Mouse (Mus musculus) adrenal gland, adult 2 months (tissue): Measurements from ENCODE around the gene Slc29a1. TPM values are rescaled to one million over a fixed set of nuclear protein-coding genes. Genes with fewer than 3 reads are reported as not detected.

Source experiments
- DNase-seq: peaks from one replicate; pipeline ENCODE4 v3.0.0; 2021
- polyA plus RNA-seq: library from polyadenylated mRNA; depleted of rRNA; stranded (reverse); fragments of >200 nt; gene quantifications from 2 replicates; pipeline ENCODE4 v1.2.3, GENCODE M21; 2012
- total RNA-seq, 2 experiments: library from RNA; stranded (reverse); gene quantifications; 2 replicates each; pipeline ENCODE4 v1.2.3; 2021

The Slc29a1 gene
- total and polyA plus RNA-seq, 3 experiments = 104 to 410 (median 197) TPM

DNA sequence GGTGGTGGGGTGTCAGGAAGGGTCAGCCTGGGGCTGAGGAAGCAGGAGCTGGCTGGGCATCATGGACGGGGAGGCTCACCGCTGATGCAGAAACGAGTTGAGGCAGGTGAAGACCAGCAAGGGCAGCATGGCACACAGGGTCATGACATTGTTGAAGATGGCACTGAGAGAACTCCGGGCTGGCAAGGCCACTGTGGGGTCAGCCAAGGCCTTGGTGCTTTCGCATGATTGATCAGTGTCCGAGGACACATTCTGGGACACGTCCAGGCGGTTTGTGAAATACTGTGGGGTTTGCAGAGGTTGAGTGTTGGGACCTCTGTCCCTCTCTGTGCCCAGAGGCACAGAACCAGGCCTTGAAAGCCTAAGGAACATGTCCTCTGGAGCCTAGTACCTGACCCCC, 9.6 kb downstream of the Slc29a1 start:
- peak; percentile 91 for DNase-seq

DNA sequence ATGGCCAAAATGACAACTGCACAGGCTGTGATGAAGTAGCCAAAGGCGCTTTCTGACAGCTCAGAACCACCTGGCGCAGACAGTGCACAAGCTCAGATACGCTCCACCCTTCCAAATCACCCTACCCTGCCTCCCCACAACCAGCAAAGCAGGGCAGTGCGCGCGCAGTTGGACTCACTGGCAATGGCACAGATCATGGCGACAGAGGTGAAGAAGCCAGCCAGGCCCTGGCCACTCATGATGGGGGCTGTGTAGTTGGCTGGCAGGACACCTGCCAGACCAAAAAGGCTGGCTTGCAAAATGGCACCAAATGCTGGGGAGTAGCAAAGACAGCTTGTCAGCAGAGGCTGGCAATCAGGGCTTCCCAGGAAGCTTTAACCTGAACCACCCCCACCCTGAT, 10.2 kb downstream of the Slc29a1 start:
- DNase-seq = peak; percentile 35

DNA sequence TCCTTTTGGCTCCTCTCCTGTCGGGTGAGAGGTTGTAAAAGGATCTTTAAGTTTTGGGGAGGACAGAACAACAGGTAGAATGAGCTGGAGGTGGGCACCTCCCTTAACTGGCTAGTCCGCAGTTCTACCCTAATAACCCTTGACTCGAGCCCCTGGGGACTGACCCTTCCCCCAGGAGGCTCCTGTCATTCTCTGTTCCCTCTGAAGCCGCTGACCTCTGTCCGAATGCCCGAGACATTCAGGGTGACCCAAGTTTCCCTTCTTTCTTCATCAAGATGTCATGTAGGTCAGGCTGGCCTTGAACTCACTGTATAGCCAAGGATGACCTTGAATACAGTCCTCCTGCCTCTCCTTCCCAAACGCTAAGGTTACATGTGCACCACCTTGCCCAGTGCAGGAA, 11.0 kb downstream of the Slc29a1 start:
- DNase-seq = peak; percentile 5

DNA sequence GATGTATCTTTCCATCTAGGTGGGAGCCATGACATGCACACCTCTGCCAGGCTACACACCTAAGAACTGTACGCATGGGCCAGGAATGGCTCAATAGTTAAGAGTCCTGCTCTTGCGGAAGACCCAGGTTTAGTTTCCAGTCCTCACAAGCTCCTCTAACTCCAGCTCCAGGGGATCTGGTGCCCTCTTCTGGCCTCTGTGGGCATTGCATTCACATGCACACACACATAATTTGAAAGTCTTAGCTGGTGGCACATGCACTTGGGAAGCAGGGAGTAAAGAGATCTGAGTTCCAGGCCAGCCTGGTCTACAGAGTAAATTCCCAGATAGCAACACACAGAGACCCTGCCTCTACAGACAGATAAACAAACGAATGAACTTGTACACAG, 13.0 kb downstream of the Slc29a1 start:
- peak; percentile 17 for DNase-seq

DNA sequence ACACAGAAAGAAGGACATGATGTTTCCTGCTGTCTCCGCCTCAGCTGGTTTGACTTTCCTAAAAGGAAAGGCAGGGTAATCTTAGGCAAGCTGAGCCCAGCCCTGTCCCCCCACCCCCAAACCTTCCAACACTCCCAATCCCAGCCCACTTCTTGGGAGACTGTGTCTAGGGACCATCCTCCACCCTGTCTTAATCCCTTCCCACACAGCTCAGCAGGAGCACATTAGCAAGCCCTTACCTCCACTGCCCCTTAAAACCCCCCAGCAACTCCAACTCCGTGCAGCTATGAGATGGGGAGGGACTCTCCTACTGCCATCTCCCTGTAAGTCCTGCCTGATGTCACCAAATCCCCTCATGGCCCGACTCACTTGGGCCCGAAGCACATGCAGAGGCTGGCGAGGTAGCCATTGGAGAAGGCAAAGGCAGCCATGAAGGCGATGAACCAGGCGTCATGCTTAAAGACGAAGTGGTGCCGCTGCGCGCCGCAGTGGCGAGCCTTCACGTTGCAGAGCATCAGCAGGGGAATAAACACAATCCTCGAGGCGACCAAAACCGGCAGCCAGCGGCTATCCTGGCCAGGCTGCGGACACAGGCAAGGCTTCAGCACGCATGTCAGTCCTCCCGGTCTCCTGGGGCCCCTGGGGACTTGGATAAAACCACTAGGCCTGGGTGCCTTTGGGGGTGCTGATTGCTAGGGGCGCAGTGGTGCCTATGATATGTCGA, 13.5 kb downstream of the Slc29a1 start:
- DNase-seq = peak; percentile 16

DNA sequence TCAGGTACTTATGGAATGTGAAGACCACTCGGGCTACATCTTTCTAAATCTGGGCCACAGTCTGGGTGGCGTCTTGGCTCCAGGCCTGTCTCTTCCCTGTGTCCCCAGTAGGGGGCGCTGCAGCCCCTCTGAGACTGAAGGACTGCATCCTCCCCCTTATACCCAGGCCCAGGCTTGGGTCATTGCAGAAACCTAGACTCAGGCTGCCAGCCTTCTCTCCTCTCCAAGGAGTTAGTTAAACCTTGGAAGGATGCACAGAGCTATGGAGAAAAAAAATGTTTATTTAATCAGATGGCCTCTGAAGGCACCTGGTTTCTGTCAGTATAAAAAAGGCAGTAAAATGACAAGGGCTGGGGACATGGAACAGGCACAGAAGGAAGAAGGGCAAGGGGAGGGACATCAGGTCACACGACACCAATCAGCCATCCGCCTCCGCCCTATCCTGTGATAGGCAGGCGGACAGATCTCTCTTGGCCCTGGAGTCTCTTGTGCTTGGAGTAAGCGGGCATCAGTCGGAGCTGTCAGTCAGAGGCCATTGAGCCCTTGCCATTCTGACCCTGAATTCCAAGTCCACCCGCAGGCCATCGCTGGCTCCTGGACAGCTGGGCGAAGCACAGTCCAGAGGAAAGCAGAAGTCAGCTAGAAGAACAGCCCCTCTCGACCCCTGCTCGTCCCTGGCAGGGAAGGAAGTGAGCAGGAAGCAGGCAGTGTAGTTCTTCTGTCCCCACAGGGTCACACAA, 14.3 kb downstream of the Slc29a1 start:
- DNase-seq = peak; percentile 86

DNA sequence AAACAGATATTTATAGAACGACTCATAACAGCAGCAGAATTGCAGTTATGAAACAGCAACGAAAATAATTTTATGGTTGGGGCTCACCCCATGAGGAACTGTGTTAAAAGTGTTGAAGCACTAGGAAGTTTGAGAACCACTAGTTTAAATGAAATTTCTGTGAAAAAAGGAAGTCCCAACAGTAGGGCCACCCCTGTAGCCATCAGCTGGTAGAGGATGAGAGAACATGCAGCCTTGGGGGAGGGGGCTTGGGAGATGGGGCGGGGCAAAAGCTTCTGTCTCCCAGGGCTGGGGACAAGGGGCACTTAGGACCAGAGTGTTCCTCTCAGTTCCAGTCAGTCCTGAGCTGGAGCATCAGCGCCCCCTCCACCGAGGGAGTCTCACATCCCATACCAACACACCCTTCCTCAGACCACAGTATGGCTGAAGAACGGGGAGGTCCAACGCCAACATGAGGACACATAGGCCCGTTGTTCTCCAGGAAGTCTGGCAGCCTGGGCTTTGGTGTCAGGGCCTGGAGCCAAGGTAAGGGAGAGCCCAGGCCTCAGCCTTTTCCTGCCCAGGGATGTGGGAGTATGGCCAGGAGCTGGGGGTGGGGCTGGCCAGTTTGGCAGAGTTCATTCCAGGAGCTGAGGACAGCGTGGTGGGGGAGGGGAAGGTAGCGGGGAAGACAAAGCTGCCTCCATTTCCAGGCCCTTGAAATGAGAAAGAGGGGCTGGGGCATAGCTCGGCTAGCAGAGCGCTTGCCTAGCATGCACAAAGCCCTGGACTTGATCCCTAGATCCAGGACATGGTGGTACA, 15.1 kb downstream of the Slc29a1 start:
- DNase-seq = peak; percentile 90

DNA sequence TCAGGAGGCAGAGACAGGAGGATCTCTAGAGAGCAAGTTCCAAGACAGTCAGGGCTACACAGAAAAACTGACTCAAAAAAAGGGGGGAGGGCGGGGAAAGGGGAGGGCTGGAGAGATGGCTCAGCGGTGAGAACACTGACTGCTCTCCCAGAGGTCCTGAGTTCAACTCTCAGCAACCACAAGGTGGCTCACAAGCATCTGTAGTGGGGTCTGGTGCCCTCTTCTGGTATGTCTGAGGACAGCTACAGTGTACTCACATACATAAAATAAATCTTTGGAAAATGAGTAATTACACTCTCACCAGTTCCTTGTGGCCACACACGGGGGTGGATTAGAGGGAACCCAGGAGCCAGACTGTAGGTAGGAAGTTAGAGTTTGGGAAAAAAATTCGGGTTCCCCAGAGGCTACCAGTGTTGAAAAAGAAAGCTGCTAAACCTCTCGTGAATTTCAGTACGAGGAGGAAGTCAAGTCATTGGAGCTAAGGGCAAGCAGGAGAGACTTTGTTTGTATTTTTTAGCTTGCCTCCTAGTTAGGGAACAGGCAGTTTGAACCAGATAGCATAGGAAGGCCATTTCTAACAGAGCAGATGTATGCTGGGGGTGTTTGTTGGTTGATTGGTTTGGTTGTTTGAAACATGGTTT, 16.6 kb downstream of the Slc29a1 start:
- DNase-seq = no peak

DNA sequence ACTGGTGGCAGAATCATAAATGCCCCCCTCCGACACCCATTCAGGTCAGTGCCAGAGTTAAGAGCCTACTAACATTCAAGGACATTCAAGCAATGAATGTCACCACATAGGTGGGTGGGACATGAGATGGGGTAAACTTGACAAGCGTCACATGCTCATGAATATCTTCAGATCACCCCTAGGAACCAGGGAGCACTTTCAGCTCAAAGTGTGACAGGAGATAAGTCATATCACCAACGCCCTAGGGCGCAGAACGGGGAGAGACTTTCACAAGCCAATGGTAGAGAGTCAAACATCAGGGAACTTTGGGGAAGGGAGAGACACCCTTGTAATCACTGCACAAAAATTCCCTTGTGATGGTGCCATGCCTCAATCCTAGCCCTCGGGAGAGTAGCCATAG, 17.2 kb downstream of the Slc29a1 start:
- no peak for DNase-seq

DNA sequence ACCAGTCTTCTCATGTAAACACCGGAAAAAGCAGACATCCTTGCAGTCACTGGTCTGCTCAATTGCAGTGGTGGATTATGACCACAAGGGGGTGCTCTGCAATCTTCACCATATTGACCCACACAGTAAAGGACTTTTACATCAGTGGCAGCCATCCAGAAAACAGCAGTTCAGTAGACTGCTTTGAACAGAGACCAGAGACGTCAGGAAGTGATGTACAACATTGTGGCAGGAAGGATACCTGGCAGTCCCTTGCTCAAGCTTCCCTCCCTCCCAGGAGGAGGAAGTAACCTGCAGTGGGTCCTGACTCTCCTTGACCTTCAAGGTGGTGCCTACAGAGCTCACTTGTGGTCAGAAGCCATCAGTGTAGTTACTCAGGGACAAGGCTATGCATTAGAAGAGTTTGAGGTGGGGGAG, 17.8 kb downstream of the Slc29a1 start:
- peak; percentile 70 for DNase-seq

DNA sequence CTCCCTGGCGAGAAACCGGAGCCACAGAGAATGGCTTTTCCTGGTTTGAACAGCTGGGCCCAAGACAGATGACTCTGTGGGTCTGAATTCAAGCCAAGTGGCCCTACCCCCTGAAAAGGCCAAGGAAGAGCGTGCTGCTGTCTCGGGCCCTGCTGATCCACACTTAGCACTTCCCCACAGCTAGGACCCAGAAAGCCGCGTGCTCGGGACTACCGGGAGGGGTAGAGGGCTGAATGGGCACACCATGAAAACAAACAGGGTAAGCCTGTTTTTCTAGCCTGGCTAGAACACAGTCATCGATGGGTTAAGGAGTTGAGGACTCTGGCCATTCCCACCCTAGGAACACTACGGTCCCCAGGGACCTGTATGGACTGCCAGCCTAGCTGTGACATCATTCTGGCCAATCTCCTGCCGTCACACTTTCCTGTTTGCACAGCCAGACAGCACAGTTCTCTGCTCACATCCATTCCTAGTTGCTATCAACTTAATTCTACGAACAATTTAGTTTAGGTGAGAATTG, 18.4 kb downstream of the Slc29a1 start:
- peak; percentile 63 for DNase-seq

DNA sequence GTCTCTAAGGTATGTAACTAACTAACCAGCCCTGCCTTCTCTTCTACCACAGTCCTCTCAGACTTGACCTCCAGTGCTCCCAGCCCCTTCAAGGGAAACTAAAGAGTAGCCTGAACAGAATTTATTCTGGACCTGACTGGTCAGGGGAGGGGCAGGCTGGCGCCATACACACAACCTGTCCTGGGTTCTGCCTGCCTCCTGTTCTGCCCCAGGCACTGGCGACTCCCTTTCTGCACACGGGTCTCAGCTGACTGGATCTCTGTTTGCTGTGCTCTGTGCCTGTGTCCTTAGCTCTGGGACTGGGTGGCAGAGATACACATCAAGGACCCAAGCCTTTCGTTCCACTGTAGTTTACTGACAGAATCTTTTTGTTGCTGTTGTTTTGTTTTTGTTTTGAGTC, 19.9 kb downstream of the Slc29a1 start:
- no peak for DNase-seq

DNA sequence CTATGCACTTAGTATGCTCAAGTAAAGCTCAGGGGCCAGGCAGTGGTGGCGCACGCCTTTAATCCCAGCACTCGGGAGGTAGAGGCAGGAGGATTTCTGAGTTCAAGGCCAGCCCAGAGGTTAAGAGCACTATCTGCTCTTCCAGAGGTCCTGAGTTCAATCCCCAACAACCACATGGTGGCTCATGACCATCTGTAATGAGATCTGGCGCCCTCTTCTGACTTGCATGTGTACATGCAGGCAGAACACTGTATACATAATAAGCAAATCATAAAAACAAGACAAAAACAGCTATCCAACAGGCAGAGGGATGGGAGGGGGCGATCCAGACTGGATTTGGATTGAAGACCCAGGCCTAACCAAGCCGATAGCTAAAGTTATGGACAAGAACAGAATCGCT, 20.6 kb downstream of the Slc29a1 start:
- no peak for DNase-seq

DNA sequence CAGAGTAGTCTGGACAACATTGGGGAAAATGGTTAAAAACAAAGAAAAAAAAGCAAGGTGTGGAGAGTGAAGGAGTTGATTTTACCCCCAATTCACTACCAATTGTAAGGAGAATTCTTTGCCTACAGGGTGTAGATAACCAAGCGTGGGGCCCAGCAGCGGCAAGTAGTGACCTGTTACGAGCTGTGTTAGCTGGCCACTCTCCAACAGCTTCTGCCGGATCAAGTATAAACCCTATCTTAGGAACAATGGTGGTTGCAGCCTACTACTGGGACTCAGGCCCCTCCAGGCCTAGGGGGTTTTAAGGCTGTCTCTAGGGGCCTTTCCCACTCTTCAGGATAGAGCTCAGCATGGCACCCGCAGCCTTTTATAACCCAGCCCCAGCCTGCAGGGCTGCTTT, 21.2 kb downstream of the Slc29a1 start:
- no peak for DNase-seq

DNA sequence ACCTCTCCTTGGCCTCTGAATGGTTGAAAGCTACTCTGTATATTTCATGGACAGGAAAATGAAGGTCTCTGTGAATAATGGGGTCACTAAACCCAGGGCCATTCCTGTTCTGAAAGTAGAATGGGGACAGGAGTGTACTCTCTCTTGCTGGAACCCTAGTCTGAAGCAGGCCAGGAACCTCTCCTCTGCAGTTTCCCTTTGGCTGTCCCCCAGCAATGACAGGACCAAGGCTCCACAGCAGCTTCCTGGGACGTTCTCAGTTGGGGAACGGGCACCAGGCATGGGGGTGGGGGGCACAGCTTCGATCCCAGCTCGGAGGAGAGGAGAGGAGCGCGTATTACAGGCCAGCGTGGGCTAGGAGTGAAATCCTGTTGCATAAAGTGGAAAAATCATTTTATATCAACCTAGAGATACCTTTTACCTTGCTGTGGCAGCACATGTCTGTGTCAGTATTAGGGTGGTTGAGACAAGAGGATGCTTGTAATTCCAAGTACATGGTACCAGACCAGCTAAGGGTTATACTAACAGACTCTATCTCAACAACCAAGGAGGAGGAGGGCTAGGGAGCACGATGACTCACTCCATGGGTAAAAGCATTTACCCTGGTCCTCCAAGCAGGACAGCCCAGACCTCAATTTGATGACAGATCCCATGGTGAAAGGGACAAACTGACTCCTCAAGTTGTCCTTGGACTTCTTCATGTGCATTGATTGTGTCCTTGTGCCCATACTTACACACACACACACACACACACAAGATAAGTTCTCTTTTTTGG, 24.1 kb downstream of the Slc29a1 start:
- no peak for DNase-seq

DNA sequence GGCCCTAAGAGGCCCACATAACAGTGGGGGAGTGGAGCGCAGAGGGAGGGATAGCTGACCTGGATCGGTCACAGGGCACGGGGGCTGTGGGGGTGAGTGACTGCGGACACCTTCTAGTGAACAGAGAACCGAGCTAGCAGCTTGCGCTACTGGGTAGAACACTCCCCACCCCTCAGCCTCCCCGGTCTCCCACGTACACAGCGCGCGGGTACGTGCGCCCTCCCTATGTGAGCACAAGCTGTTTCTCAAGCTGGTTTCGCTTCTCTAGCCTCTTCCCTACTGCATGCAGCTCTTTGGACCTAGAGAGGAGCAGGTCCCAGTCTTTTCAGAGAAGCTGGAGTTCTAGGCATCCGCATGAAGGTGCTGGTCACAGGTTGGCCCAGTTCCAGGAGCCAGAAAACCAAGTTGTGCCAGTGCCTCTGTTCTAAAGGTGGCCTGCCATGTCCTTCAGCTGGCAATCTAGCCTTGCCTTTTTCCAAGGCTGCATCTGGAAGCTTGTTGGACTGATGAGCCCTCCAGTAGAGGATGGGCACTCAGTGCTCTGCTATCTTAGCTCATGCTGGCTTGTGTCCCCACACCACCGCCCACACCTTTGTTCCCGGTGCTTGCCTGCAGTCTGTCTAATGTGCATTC, 25.2 kb downstream of the Slc29a1 start:
- DNase-seq = peak; percentile 87

DNA sequence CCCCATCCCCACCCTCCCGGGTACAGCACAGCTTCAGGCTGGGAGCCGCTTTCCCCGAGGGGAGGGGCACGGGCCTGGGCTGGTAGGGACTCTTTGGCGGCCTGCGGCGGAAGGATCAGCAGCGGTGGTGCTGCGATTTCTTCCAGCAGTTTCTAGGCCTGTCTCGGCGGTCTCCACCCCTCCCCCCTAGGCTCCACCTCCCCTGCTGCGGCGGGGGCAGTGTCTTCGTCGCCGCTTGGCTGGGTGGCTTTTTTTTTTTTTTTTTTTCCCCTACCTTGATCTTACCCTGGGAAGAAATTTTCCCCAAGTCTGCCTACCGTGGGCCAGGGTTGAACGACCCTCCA, 25.7 kb downstream of the Slc29a1 start:
- DNase-seq = peak; percentile 98

DNA sequence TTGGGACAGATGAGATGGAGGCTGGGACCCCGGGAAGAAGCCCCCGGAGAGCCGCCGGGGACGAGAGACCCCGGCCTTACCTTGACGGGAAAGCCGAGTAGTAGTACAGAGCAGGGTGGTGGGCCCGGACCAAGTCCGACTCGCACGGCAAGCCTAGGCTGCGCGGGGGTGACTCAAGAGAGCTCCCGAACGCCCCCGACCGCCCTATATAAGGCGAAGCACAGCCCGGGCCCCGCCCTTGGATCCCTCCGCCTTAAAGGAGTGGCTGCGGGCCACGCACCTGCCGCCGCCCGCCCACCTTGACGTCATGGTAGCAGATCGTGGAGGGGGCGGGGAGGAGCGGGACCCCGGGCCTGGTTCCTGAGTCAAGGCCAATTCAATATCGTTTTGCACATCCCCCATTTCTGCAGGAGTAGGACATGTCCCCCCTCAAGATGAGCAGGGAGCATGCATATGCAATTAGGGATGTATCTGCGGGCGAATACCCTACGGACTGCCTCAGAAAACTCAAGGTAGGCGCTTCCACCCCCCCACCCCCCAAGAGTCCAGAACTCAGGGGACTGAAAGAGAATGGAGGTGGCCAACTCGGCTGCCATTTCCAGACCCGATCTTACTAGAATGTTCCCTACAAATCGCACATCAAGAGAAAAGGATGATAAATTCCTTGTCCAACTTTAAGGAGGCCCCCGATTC, 26.2 kb downstream of the Slc29a1 start, which contains the start of gene Hsp90ab1:
TSS of gene Hsp90ab1 (minus strand) at position 185 of the 693 bp plus-strand sequence.
- DNase-seq = peak; percentile 99

DNA sequence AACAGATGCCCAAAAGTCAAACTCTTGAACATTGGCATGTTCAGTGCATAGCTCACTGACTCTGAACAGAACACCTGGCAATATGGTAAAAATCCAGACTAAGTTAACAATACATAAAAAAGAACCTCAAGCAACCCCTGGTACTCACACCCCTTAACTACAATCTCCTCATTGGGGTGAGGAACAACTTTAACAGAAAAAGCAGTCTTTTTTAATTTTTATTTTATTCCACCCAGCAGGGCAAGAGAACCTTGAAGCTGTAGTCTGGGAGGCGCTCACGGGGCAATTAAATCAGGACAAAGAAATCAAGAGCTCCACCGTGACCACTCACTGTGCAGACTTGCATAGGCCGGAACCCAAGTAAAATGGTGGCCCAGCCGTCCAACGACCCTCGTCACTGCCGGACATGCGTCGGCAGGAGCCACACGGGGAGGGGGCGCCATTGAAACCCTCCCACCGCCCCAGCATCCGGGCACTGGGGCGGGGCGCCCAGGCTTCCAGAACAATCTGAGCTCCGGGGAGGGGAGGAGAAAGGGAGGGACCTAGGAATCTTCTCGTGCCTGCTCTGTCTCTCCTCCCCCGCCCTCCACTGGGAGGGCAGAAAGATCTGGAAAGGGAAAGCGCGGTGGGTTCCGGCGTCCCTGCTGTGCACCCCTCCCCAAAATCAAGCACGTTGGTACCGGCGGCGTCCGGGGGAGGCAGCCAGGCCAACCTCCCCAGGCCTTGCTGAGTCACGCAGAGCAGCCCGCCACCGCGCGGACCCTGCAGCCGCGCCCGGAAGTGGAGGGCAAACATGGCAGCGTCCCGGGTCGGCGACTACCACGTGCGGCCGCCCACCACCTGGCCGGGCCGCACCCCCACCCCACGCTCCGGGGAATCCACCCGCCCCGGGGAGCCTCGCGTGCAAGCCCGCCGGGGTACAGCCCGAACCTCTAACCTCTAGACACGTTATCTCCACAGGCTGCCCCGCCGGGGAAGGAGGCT, 27.0 kb downstream of the Slc29a1 start:
- peak; percentile 90 for DNase-seq
